Comparison of ENCODE assay signal across 8 mouse cellular contexts in the genomic region with DNA sequence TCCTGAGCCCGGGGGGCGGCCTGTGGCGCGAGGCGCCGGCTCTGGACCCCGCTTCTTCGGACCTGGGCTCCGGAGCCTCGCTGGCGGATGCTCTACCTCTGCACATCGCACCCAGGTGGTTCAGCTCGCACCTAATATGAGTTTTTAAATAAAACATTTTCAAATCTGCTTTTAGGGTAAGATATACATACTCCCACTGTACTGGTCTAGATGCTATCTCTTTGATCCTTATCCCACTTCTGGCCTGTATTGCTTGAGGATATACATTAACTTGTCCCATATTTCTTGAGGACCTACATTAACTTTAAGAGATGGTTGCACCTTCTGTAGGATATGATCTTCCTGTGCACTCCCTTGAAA. TPM values are rescaled to one million over a fixed set of nuclear protein-coding genes. Genes with fewer than 3 reads are reported as not detected.
DNase-seq lines count a peak whose midpoint lies in the region; ATAC-seq and TF ChIP-seq lines count a peak whose summit lies in the region.

No protein-coding gene starts in this region.

- H3K9me3 ChIP-seq in lung, embryonic 14.5 days (ENCODE audit: low read depth, low read length): peaks cover 43% of the 10 kb centered on the region
- peaks cover 18% of the 10 kb centered on the region for H3K9me3 ChIP-seq in forebrain, embryonic 11.5 days (ENCODE audit: control insufficient read depth, low read length)
- H3K9me3 ChIP-seq in limb, embryonic 11.5 days (ENCODE audit: control insufficient read depth, low read length): peaks cover 20% of the 10 kb centered on the region
- H3K9me3 ChIP-seq in neural tube, embryonic 15.5 days (replicated peaks): peaks cover 48% of the 10 kb centered on the region

- peak overlapping the region; percentile 59 for H3K9ac ChIP-seq in lung, embryonic 14.5 days
- peak overlapping the region; percentile 62 for H3K9ac ChIP-seq in forebrain, embryonic 11.5 days (ENCODE audit: low read length)
- H3K9ac ChIP-seq in limb, embryonic 11.5 days (ENCODE audit: low read length): peak overlapping the region; percentile 76
- peak overlapping the region; percentile 59 for H3K9ac ChIP-seq in neural tube, embryonic 15.5 days (replicated peaks)

- peak; percentile 25 for ATAC-seq in lung, embryonic 14.5 days (ENCODE audit: insufficient read depth)
- ATAC-seq in forebrain, embryonic 11.5 days (replicated peaks; ENCODE audit: low FRiP score): peak; percentile 49
- peak; percentile 3; the same call in 1 of the 2 replicates for ATAC-seq in limb, embryonic 11.5 days (ENCODE audit: insufficient number of reproducible peaks, low FRiP score, low TSS enrichment, low read depth)
- peak; percentile 69; the same call in 1 of the 2 replicates for ATAC-seq in neural tube, embryonic 15.5 days (ENCODE audit: low FRiP score)

- 4% methylated on average over 13 of the region's 13 CpGs for WGBS in lung, embryonic 14.5 days
- 1% methylated on average over 13 of the region's 13 CpGs for WGBS in forebrain, embryonic 11.5 days
- WGBS in limb, embryonic 11.5 days: 3% methylated on average over 12 of the region's 13 CpGs
- 4% methylated on average over 13 of the region's 13 CpGs for WGBS in neural tube, embryonic 15.5 days

- H3K4me2 ChIP-seq in lung, embryonic 14.5 days: peak overlapping the region; percentile 66
- H3K4me2 ChIP-seq in forebrain, embryonic 11.5 days (ENCODE audit: low read depth, low read length, severe bottlenecking): peak overlapping the region; percentile 60
- H3K4me2 ChIP-seq in limb, embryonic 11.5 days (ENCODE audit: low read depth, severe bottlenecking): peak overlapping the region; percentile 68
- peak overlapping the region; percentile 72 for H3K4me2 ChIP-seq in neural tube, embryonic 15.5 days

- H3K4me1 ChIP-seq in lung, embryonic 14.5 days (ENCODE audit: insufficient read depth): no peaks in the 10 kb centered on the region
- no peaks in the 10 kb centered on the region for H3K4me1 ChIP-seq in forebrain, embryonic 11.5 days (replicated peaks; ENCODE audit: control insufficient read depth, insufficient read depth, low read length)
- no peaks in the 10 kb centered on the region for H3K4me1 ChIP-seq in limb, embryonic 11.5 days (ENCODE audit: control insufficient read depth, insufficient read depth, low read length)
- no peaks in the 10 kb centered on the region for H3K4me1 ChIP-seq in neural tube, embryonic 15.5 days

- TF ChIP-seq CTCF in lung, embryonic 14.5 days (IDR thresholded peaks at IDR 0.05; ENCODE audit: low read depth): no peak

- DNase-seq in lung, embryonic 14.5 days: no peak
- DNase-seq in lung, postnatal 36 days: no peak
- DNase-seq in forebrain, embryonic 11.5 days (ENCODE audit: low spot score): no peak
- DNase-seq in limb, embryonic 11.5 days (ENCODE audit: low spot score): no peak
- DNase-seq in adrenal gland, postnatal 10 days: no peak
- DNase-seq in spleen, postnatal 36 days (ENCODE audit: low spot score in 2 of 2): no peak
- DNase-seq in gastrocnemius, postnatal 25 days: no peak

- H3K27me3 ChIP-seq in lung, embryonic 14.5 days (ENCODE audit: insufficient read depth, low read length): no peaks in the 10 kb centered on the region
- no peaks in the 10 kb centered on the region for H3K27me3 ChIP-seq in forebrain, embryonic 11.5 days (ENCODE audit: control insufficient read depth, insufficient read depth, low read length)
- H3K27me3 ChIP-seq in limb, embryonic 11.5 days (ENCODE audit: control insufficient read depth, insufficient read depth, low read length): no peaks in the 10 kb centered on the region
- H3K27me3 ChIP-seq in neural tube, embryonic 15.5 days (replicated peaks): no peaks in the 10 kb centered on the region

- H3K36me3 ChIP-seq in lung, embryonic 14.5 days (ENCODE audit: insufficient read depth): no peaks in the 10 kb centered on the region
- no peaks in the 10 kb centered on the region for H3K36me3 ChIP-seq in forebrain, embryonic 11.5 days (ENCODE audit: control insufficient read depth, insufficient read depth, low read length)
- H3K36me3 ChIP-seq in limb, embryonic 11.5 days (ENCODE audit: control insufficient read depth, insufficient read depth, low read length): no peaks in the 10 kb centered on the region
- peaks cover 15% of the 10 kb centered on the region for H3K36me3 ChIP-seq in neural tube, embryonic 15.5 days

- H3K27ac ChIP-seq in lung, embryonic 14.5 days (ENCODE audit: low read depth): no peak overlapping the region
- no peak overlapping the region for H3K27ac ChIP-seq in forebrain, embryonic 11.5 days (ENCODE audit: low read depth, low read length)
- no peak overlapping the region for H3K27ac ChIP-seq in limb, embryonic 11.5 days (replicated peaks; ENCODE audit: low read depth, low read length)
- H3K27ac ChIP-seq in neural tube, embryonic 15.5 days (replicated peaks): peak overlapping the region; percentile 70

- H3K4me3 ChIP-seq in lung, embryonic 14.5 days (ENCODE audit: low read depth, low read length): peak overlapping the region; percentile 42
- peak overlapping the region; percentile 33 for H3K4me3 ChIP-seq in forebrain, embryonic 11.5 days (ENCODE audit: low read depth, low read length)
- peak overlapping the region; percentile 41 for H3K4me3 ChIP-seq in limb, embryonic 11.5 days (ENCODE audit: low read depth, low read length)
- H3K4me3 ChIP-seq in neural tube, embryonic 15.5 days (replicated peaks): peak overlapping the region; percentile 52

RNA-seq across cellular contexts. Expression of a gene that starts 46.3 kb away (rescaled TPM):
- polyA plus RNA-seq in lung, embryonic 14.5 days (2014; fragmentation: Nextera tagmentation; extraction: Ambion mirVana): 0.21 TPM in 1 of 2 replicates, not detected in the other
- 0.20 TPM in 1 of 2 replicates, not detected in the other for polyA plus RNA-seq in forebrain, embryonic 11.5 days (2014; fragmentation: Nextera tagmentation; extraction: Ambion mirVana)
- not detected in 2 replicates for polyA plus RNA-seq in limb, embryonic 11.5 days (2014; fragmentation: Nextera tagmentation; extraction: Ambion mirVana)
- not detected in 2 replicates for polyA plus RNA-seq in neural tube, embryonic 15.5 days (2015; fragmentation: Nextera tagmentation; extraction: Ambion mirVana)
- 1 to 10 TPM in 1 of 2 experiments, not detected in 1; 1.1 TPM for total RNA-seq in adrenal gland, postnatal 10 days (2021)
- total RNA-seq in gastrocnemius, postnatal 25 days (2021): not detected

Comparison
In these comparisons a context has a peak if more than half of its experiments do, and no peak if none do; other contexts are left out.
1. ATAC-seq: peak in every context shown above with its lines; median percentile 69 in neural tube, embryonic 15.5 days; 49 in forebrain, embryonic 11.5 days; 25 in lung, embryonic 14.5 days; 3 in limb, embryonic 11.5 days.